Mouse (Mus musculus): ENCODE measurements at regions not wholly inside any gene's neighbourhood (a gene's known extent, or its start where the extent isn't known, plus 50 kb on each side); places are given as distances from the start of the nearest gene placed in this dataset.
A peak's percentile ranks its signal among the peaks of the same experiment; 100 is the strongest.

DNA sequence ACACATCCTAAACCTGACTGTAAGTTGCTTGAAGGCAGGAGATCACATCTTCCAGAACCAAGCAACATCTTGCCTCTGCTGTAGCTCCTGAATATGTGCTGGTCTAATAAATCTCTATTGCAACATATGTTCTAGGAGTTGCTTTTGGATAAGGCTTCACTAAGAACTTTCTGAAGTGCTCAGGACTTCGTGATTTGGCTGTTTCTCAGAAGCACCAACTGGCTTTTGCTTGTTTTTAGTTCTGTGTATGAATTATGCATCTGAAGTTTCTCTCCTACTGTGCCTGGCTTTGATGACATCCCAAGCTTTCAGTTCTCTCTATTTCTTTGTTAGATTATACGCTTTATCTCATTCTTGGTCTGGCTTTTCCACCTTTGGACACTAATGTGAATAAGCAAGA, 122.2 kb upstream of the Dkk2 start:
- H3K4me2 ChIP-seq: no peak overlapping the region
- H3K4me1 ChIP-seq (ENCODE audit: control insufficient read depth, insufficient read depth, low read length): no peaks in the 10 kb centered on the region
- no peaks in the 10 kb centered on the region for H3K27me3 ChIP-seq (ENCODE audit: control insufficient read depth, insufficient read depth, low read length)
- no peak overlapping the region for H3K9ac ChIP-seq (ENCODE audit: low read length)
- H3K9me3 ChIP-seq (ENCODE audit: control insufficient read depth, low read length): no peaks in the 10 kb centered on the region
- no peak for ATAC-seq (ENCODE audit: low FRiP score)
- no peak for DNase-seq (ENCODE audit: low spot score, missing footprints)
- H3K4me3 ChIP-seq (ENCODE audit: low read depth, low read length): no peak overlapping the region
- H3K27ac ChIP-seq (ENCODE audit: low read depth, low read length): no peak overlapping the region
- no peaks in the 10 kb centered on the region for H3K36me3 ChIP-seq (ENCODE audit: control insufficient read depth, insufficient read depth, low read length)
- 81% methylated on average over 2 of the region's 2 CpGs for WGBS

DNA sequence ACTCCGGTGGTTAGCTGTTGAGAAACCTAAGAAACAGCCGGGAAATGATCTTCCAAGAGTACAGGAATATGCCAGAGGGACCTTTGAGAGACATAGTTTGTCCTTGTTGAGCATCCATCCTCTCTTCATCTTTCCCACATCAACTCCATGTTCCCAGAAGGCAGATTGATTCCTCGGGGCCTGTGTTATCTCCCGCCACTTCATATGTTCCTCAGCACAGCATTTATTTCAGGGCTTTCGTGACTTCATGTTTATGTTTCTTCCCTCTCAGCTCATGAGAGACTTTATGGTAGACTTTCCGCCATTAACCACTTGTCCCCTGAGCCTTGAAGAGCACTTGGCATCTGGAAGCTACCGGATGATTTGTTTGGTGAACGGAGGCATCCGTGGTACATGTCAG, 120.1 kb upstream of the Dkk2 start:
- Histone ChIP-seq H3K4me1 (ENCODE audit: control insufficient read depth, insufficient read depth, low read length) (no peaks in the 10 kb centered on the region), H3K9ac (ENCODE audit: low read length) (no peak overlapping the region), H3K4me3 (ENCODE audit: low read depth, low read length) (no peak overlapping the region), H3K27ac (ENCODE audit: low read depth, low read length) (no peak overlapping the region), H3K27me3 (ENCODE audit: control insufficient read depth, insufficient read depth, low read length) (no peaks in the 10 kb centered on the region), H3K4me2 (no peak overlapping the region), H3K9me3 (ENCODE audit: control insufficient read depth, low read length) (no peaks in the 10 kb centered on the region), H3K36me3 (ENCODE audit: control insufficient read depth, insufficient read depth, low read length) (no peaks in the 10 kb centered on the region)
- 94% methylated on average over 9 of the region's 9 CpGs for WGBS
- DNase-seq (ENCODE audit: low spot score, missing footprints): peak; percentile 35
- ATAC-seq (ENCODE audit: low FRiP score): no peak

DNA sequence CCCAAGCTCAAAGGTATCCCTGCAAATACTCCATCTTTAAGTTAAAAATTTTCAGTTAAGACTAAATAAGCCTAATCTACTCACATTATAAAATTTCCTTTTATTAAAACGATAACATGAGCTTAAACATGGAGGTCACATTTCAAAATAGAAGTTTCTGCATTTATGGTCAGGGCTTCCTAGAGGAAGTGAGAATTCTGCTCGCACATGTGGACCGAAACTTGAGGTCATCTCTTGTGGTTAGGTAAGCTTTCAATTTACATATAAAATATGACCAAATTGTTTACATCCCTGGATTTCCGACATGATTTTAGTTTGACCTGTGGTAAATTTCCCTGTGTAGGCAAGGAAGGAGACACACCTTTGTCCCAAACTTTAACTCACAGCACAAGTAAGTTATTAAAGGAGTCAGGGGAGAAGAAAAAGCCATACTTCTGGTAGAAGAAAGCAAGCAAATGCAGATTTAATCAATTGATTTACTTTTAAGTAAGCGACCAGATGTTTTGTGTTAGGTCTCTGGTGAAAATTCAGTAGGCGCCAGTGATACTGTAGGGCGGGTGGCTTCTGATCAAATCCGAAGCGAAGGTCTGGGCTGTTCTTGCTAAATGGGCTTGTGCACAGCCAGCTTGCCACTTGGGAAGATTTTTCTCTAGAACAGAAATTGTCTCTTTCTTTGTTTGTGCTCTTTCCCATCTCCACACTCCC, 119.5 kb upstream of the Dkk2 start:
- no peaks in the 10 kb centered on the region for H3K9me3 ChIP-seq (ENCODE audit: control insufficient read depth, low read length)
- H3K4me3 ChIP-seq (ENCODE audit: low read depth, low read length): no peak overlapping the region
- DNase-seq (ENCODE audit: low spot score, missing footprints) (peak; percentile 17), ATAC-seq (ENCODE audit: low FRiP score) (no peak)
- no peaks in the 10 kb centered on the region for H3K4me1 ChIP-seq (ENCODE audit: control insufficient read depth, insufficient read depth, low read length)
- 89% methylated on average over 9 of the region's 9 CpGs for WGBS
- H3K4me2 ChIP-seq: no peak overlapping the region
- no peaks in the 10 kb centered on the region for H3K36me3 ChIP-seq (ENCODE audit: control insufficient read depth, insufficient read depth, low read length)
- no peak overlapping the region for H3K27ac ChIP-seq (ENCODE audit: low read depth, low read length)
- no peaks in the 10 kb centered on the region for H3K27me3 ChIP-seq (ENCODE audit: control insufficient read depth, insufficient read depth, low read length)
- H3K9ac ChIP-seq (ENCODE audit: low read length): no peak overlapping the region

DNA sequence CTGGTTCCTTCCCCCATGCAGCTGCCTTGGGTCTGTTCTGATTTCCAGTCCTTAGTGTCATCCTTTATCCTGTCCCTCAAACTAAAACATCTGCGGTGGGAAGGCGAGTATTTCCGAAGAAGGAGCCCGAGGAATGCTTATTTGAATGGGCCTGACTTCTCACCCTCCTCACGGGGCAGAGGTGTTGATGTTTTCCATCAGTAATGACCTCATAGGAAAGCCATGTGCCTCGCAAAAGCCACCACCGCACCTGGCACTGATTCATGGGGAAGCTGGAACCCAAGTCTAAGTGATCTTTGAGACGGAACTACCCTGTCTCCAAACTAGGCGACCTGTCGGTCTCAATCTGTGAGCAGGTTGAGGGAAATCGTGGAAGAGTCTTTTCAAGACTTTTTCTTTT, 117.8 kb upstream of the Dkk2 start:
- Histone ChIP-seq H3K9ac (ENCODE audit: low read length) (no peak overlapping the region), H3K27ac (ENCODE audit: low read depth, low read length) (no peak overlapping the region), H3K4me3 (ENCODE audit: low read depth, low read length) (no peak overlapping the region), H3K9me3 (ENCODE audit: control insufficient read depth, low read length) (no peaks in the 10 kb centered on the region), H3K4me2 (no peak overlapping the region), H3K27me3 (ENCODE audit: control insufficient read depth, insufficient read depth, low read length) (no peaks in the 10 kb centered on the region), H3K36me3 (ENCODE audit: control insufficient read depth, insufficient read depth, low read length) (no peaks in the 10 kb centered on the region), H3K4me1 (ENCODE audit: control insufficient read depth, insufficient read depth, low read length) (no peaks in the 10 kb centered on the region)
- WGBS: 85% methylated on average over 11 of the region's 11 CpGs
- peak; percentile 26 for DNase-seq (ENCODE audit: low spot score, missing footprints)
- no peak for ATAC-seq (ENCODE audit: low FRiP score)

DNA sequence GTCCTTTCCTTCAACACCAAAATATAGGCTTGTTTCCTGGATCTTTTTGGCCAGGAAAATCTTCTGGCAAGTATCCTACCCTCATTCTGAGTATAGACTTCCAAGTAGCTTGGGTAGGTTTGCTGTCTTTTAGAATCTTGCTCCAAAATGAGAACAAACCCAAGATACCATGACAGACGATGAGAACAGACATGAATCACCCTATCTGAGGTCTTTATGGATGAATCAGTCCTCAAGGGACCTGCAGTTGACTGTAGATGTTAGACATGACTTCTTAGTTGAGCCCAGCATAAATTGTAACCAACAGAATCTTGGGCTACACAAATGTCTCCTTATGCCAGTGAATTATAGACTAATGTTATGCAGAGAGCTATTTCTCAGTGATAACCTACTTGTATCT, 114.3 kb upstream of the Dkk2 start:
- no peaks in the 10 kb centered on the region; the same call in 1 of the 2 replicates for H3K9me3 ChIP-seq (ENCODE audit: control insufficient read depth, low read length)
- ATAC-seq (ENCODE audit: low FRiP score) (no peak), DNase-seq (ENCODE audit: low spot score, missing footprints) (no peak)
- H3K4me3 ChIP-seq (ENCODE audit: low read depth, low read length): no peak overlapping the region
- WGBS: 75% methylated on average over 1 of the region's 1 CpGs
- H3K27me3 ChIP-seq (ENCODE audit: control insufficient read depth, insufficient read depth, low read length): no peaks in the 10 kb centered on the region
- no peak overlapping the region for H3K4me2 ChIP-seq
- no peaks in the 10 kb centered on the region for H3K36me3 ChIP-seq (ENCODE audit: control insufficient read depth, insufficient read depth, low read length)
- H3K27ac ChIP-seq (ENCODE audit: low read depth, low read length): no peak overlapping the region
- no peak overlapping the region for H3K9ac ChIP-seq (ENCODE audit: low read length)
- no peaks in the 10 kb centered on the region for H3K4me1 ChIP-seq (ENCODE audit: control insufficient read depth, insufficient read depth, low read length)

DNA sequence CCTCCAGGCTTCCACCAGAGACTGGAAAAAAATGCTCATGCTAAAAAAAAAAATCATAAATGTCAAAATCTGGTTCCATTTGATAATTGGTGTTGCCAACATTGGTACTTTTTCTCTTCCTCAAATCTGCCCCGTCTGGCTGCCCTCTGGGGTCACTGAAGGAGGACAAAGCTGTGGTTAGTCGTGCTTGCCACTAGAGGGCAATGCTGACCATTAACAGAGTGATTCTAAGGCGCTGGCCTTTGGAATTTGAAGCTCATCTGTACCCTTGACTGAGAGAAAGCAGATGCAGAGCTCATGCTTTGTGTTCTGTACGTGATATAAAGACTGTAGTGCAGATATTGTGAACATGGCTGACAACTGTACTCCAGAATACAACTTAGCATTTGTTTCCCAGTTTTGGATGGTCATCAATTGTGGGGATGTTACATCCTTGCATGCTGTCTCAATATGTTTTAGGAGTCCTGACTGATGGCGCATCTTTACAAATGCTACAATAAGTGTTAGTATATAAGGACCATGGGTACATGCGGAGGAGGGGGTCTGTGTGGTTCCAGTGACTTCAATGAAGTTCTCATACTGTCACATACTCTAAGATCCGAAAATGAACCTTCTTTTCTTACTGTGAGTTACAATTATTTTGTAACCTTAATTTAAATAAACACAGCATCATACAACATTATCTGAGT, 109.0 kb upstream of the Dkk2 start:
- WGBS: 38% methylated on average over 7 of the region's 7 CpGs
- Histone ChIP-seq H3K4me2 (no peak overlapping the region), H3K36me3 (ENCODE audit: control insufficient read depth, insufficient read depth, low read length) (no peaks in the 10 kb centered on the region), H3K4me3 (ENCODE audit: low read depth, low read length) (no peak overlapping the region), H3K9me3 (ENCODE audit: control insufficient read depth, low read length) (no peaks in the 10 kb centered on the region; the same call in 1 of the 2 replicates), H3K27me3 (ENCODE audit: control insufficient read depth, insufficient read depth, low read length) (no peaks in the 10 kb centered on the region), H3K9ac (ENCODE audit: low read length) (no peak overlapping the region), H3K4me1 (ENCODE audit: control insufficient read depth, insufficient read depth, low read length) (no peaks in the 10 kb centered on the region), H3K27ac (ENCODE audit: low read depth, low read length) (no peak overlapping the region)
- peak; percentile 93 for ATAC-seq (ENCODE audit: low FRiP score)
- DNase-seq (ENCODE audit: low spot score, missing footprints): peak; percentile 91

DNA sequence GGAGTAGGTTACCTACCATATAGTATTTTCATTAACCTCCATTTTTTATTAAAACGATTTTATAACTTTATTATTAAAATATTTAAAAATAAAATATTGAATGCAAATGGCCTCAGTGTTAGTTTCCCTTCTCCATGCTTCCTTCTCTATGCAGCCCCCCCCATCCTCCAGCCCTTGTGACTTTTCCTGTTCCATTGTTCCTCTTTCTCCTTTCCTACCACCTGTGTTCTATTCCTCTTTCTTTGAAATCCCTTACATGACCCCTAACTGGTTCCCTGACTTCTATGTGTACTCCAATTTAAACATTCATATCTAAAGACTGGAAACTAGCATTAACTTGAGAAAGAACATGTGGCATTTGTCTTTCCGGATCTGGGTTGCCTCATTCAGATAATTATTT, 101.8 kb upstream of the Dkk2 start:
- H3K27ac ChIP-seq (ENCODE audit: low read depth, low read length): no peak overlapping the region
- no peaks in the 10 kb centered on the region for H3K9me3 ChIP-seq (ENCODE audit: control insufficient read depth, low read length)
- no peak overlapping the region for H3K9ac ChIP-seq (ENCODE audit: low read length)
- no peaks in the 10 kb centered on the region for H3K27me3 ChIP-seq (ENCODE audit: control insufficient read depth, insufficient read depth, low read length)
- 82% methylated on average over 2 of the region's 2 CpGs for WGBS
- no peak overlapping the region for H3K4me2 ChIP-seq
- H3K4me3 ChIP-seq (ENCODE audit: low read depth, low read length): no peak overlapping the region
- ATAC-seq (ENCODE audit: low FRiP score) (no peak), DNase-seq (ENCODE audit: low spot score, missing footprints) (no peak)
- H3K36me3 ChIP-seq (ENCODE audit: control insufficient read depth, insufficient read depth, low read length): no peaks in the 10 kb centered on the region
- H3K4me1 ChIP-seq (ENCODE audit: control insufficient read depth, insufficient read depth, low read length): no peaks in the 10 kb centered on the region

DNA sequence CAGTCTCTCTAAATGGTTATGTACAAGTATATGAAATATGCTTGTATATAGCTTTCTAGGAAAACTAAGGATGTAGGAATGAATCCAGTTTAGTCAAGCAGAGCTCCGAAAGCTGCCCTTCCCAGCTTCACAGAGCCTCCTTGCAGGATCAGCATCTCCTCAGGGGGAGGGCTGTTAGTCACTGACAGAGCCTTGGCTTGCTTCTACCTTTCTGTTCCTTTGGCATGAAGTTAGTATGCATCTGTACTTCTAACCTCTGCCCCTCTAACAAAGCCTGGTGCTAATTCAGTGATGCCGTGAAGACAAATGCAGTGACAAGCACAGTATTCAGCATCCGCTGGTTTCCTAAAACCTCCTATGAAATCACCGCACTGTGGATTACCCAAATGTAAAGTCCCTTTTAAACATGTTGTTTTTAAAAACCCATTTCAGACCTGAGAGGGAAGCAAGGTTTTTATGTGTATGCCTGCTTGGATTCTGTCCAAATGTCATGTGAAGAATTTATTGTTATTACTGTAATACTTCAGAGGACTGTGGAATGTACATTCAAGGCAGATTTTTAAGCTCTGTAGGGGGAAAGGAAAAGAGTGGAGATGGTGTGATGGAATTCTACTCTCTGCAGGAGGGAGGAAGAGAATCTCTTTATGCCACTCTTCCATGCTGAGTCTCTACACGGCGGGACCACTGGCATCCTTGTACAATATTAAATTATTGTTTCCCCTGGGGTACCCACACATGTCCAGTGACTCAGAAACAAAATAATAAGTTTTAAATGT, 86.1 kb upstream of the Dkk2 start:
- Histone ChIP-seq H3K4me2 (no peak overlapping the region), H3K4me3 (ENCODE audit: low read depth, low read length) (no peak overlapping the region), H3K27ac (ENCODE audit: low read depth, low read length) (no peak overlapping the region), H3K4me1 (ENCODE audit: control insufficient read depth, insufficient read depth, low read length) (no peaks in the 10 kb centered on the region), H3K36me3 (ENCODE audit: control insufficient read depth, insufficient read depth, low read length) (no peaks in the 10 kb centered on the region), H3K27me3 (ENCODE audit: control insufficient read depth, insufficient read depth, low read length) (no peaks in the 10 kb centered on the region), H3K9ac (ENCODE audit: low read length) (no peak overlapping the region), H3K9me3 (ENCODE audit: control insufficient read depth, low read length) (no peaks in the 10 kb centered on the region)
- DNase-seq (ENCODE audit: low spot score, missing footprints) (no peak), ATAC-seq (ENCODE audit: low FRiP score) (no peak)
- 66% methylated on average over 6 of the region's 6 CpGs for WGBS

DNA sequence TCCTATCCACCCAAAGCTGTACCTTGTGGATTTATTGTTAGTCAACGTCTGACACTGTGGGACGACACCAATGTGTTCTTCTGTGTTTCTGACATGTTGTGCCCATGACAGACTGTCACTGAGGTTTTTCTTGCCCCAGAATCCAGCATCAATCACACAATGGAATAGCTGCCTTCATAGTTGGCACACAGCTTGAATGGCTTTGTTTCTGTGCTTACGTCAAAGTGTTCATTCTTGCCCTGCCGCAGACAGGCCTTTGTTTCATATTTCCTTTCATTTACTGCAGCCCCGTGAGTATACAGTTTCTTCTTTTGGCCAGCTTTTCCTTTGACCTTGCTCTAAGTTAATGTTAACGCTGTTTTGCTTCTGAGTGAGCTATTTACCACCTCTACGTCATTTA, 78.9 kb upstream of the Dkk2 start:
- no peak overlapping the region for H3K4me2 ChIP-seq
- no peak overlapping the region for H3K27ac ChIP-seq (ENCODE audit: low read depth, low read length)
- H3K4me1 ChIP-seq (ENCODE audit: control insufficient read depth, insufficient read depth, low read length): no peaks in the 10 kb centered on the region
- ATAC-seq (ENCODE audit: low FRiP score): no peak
- WGBS: 63% methylated on average over 7 of the region's 7 CpGs
- H3K36me3 ChIP-seq (ENCODE audit: control insufficient read depth, insufficient read depth, low read length): no peaks in the 10 kb centered on the region
- H3K9me3 ChIP-seq (ENCODE audit: control insufficient read depth, low read length): no peaks in the 10 kb centered on the region
- H3K27me3 ChIP-seq (ENCODE audit: control insufficient read depth, insufficient read depth, low read length): no peaks in the 10 kb centered on the region
- H3K9ac ChIP-seq (ENCODE audit: low read length): no peak overlapping the region
- no peak overlapping the region for H3K4me3 ChIP-seq (ENCODE audit: low read depth, low read length)
- DNase-seq (ENCODE audit: low spot score, missing footprints): peak; percentile 74

Measured in midbrain, embryonic 11.5 days (tissue).